Mouse (Mus musculus) kidney, postnatal 10 days (tissue): ENCODE data around the gene Zdhhc16.

Experiments used
- DNase-seq: peaks from one replicate; pipeline ENCODE4 v3.0.0; 2021; ENCODE audit warnings: mixed read lengths

Zdhhc16 gene

DNA sequence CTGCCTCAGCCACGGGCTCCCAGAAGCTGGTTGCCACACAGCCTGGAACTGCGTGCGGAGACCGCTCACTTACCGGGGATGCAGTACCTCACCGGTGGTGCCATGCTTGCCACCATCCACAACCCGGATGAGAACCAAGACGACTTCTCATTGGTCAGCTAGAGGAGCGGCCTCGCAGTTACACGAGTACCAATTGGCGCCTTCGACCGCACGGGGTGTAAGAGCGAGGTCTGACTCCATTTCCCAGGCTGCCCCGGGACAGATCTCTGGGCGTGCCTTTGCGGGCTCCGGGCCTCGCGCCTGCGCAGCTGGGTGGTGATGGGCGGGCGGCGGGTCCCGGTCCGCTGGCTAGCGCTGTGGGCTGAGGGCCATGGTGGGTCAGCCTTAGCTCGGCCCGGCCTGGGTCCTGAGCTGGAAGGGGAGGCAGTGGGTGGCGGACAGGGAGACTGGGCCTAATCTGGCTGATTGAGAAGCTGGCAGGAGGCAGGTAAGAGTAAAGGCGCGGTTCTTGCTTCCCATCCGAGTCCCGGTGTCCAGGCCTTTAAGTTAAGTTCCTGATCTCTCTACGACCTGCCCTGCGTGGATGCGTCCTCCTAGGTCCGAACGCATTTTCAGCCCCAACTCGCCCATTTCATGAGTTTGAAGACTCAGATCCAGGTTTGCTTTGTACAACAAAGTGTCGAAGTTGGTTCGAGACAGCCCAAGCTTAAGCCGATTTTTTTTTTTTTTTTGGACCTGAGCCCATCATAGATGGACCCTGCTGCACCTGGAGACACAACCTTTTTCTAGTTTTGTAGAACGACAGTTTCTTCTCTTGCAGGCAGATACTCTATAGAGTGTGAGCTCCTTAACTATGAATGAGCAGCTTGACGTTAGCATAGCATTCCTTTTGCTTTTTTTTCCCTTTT is at the start of gene Zdhhc16, which contains the start of gene Exosc1:
Gene Zdhhc16 (plus strand): TSS at position 302 of the 908 bp plus-strand sequence.
Gene Exosc1 (minus strand): TSS at position 245 of the 908 bp plus-strand sequence.
- peak; percentile 99 for DNase-seq

DNA sequence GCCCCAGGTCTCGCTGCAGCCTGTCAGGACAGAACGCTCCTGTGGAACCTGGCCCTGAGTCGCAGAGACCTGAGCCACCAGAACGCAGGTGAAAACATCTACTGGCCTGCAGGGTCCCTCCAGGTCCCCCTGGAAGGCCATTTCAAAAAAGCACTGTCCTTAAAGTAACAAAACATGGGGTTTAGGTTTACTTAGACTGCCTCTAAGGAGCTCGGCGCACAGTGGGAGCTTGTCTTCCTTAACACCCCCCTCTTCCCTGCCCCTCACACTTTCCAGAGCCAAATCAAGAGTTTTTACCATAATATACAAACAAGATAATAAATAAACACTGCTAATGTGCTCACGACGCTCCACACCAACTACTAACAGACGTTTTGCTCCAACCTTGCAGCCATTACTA is 49.4 kb upstream of the Zdhhc16 start:
- DNase-seq: no peak

GRCm38 (mm10) chr19:41888191-41888590 is 45.1 kb upstream of the Zdhhc16 start:
- no peak for DNase-seq

GRCm38 (mm10) chr19:41894959-41895358 is 38.3 kb upstream of the Zdhhc16 start:
- DNase-seq: no peak

DNA sequence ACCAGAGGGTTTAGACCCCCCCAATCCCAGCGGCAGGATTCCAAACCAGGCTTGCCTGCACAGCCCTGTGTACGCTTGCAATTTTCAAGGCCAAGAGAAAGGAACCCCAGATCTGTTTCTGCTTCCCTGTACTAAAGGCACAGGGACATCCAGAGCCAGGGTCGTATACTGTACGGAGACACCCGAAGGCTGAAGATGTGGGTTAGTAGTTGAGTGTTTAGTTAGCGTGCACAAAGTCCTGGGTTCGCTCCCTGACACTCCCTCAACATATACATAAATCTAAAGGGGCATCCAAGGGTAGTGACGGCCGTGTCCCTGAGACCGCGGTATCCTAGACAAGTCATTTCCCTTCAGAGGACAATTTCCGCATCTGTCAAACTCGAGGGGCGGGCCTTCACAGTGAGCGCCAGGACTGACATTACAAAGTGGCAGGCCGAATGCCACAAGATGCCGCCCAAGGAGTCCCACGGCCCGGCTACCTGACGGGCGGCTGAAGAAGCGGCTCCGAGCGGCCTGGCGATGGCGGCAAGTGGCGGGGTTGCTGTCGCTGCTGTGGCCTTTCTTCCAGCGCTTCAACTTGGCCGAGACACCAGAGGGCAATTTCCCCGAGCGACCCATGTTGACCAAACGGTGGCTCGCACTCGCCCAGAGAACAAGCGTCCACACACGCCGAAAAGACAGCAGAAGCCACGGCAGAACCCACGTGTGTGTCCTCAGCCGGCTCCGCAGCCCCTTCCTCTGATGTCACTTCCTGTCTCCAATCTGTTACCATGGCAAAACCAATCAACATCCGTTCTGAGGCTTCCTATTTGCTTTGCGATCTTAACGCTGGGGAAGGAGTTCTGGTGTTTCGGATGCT is 37.6 kb upstream of the Zdhhc16 start, which contains the start of gene Rrp12:
Gene Rrp12 (minus strand): TSS at position 714 of the 859 bp plus-strand sequence.
- peak; percentile 85 for DNase-seq

DNA sequence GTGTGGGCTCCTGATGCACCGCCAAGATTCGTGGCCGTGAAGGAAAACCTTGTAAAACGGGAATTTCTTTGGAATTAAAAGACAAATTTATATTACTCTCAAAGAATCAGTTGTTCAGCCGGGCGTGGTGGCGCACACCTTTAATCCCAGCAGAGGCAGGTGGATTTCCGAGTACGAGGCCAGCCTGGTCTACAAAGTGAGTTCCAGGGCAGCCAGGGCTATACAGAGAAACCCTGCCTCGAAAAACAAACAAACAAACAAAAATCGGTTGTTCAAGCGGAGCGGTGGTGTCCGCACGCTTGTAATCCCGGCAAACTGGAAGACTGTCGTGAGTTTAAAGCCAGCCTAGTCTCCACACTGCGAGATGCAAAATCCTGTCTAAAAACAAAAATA is 37.0 kb upstream of the Zdhhc16 start:
- no peak for DNase-seq

GRCm38 (mm10) chr19:41898860-41899259 is 34.4 kb upstream of the Zdhhc16 start:
- DNase-seq: peak; percentile 52

- DNase-seq: no peak
These were observed 32.7 kb upstream of the Zdhhc16 start for GRCm38 (mm10) chr19:41900495-41901090.

- DNase-seq: peak; percentile 36
These were observed 31.6 kb upstream of the Zdhhc16 start for GRCm38 (mm10) chr19:41901696-41902095.

GRCm38 (mm10) chr19:41902848-41903593 is 30.3 kb upstream of the Zdhhc16 start:
- DNase-seq: no peak

- no peak for DNase-seq
These were observed 28.0 kb upstream of the Zdhhc16 start for GRCm38 (mm10) chr19:41905246-41905645.

DNA sequence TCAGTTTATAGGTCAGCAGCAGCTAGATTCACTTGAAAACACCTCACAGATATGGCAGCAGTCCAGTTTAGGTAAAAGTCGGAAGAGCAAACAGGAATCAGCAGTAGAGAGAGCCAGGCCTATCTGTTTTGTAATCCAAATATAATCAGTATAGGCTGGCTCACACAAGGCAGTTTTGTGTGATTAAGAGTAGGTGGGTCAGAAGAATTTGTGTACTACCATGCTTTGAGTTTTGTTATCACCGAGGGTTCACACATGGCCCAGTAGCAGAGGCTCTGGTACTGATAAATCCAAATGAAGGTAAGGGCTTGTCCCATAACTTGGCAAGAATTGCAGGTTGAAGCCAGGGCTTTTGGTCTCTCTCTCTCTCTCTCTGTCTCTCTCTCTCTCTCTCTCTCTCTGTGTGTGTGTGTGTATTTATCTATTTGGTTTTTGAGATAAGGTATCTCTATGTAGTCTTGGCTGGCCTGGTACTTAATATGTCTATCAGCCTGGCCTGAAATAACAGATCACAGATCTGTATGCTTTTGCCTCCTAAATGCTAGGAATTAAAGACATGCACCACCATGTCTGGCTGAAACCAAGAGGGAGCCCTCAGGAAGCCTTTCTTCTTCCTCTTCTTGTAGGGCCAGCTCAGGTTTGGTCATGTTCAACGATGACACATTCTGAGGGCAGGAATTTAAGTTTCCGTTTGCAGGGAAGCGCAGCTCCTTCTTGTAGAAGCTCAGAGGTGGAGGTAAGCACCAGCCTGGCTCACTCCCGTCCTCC is 26.8 kb upstream of the Zdhhc16 start:
- no peak for DNase-seq

- DNase-seq: peak; percentile 21
These were observed 26.1 kb upstream of the Zdhhc16 start for GRCm38 (mm10) chr19:41907079-41907760.

- DNase-seq: peak; percentile 33
These were observed 24.5 kb upstream of the Zdhhc16 start for GRCm38 (mm10) chr19:41908736-41909135.

- no peak for DNase-seq
These were observed 22.9 kb upstream of the Zdhhc16 start for GRCm38 (mm10) chr19:41910396-41910795.

DNA sequence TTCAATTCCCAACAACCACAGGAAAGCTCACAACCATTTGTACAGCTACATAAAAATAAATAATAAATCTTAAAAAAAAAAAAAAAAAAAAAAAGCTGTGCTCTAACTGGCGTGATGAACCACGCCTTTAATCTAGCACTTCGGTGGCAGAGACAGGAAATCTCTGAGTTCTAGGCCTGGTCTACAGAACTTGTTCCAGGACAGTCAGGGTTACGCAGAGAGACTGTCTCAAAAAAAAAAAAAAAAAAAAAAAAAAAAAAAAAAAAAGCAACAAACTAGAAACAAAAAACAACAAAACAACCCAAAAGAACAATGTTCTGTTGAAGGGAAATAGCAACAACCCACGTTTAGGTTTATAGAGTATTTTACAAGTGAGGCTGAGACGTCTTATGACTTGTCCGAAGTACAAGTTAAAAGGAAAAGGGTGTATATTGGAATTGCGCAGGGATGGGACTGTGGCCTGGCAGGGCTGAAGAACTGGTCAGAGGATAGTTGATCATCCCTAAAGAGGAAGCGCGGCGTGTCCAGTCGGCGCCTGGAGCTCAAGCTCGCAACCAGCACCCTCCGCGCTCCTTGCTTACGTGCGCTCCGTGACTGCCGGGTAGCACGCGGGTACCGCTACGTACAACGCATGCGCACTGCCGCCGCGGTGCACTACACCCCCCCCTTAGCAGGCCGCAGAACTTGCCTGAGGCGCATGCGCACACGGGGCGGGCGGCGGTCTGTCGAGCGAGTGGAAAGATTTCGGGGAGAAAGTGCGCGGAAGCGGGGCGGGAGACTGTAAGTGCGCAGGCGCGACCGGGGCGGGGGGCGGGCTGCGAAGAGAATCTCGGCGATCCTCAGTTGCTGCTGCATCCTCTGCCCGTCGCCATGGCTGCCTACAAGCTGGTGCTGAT is 21.9 kb upstream of the Zdhhc16 start, which contains the start of gene Pgam1:
Gene Pgam1 (plus strand): TSS at position 746 of the 896 bp plus-strand sequence.
- DNase-seq: peak; percentile 98

GRCm38 (mm10) chr19:41912121-41913080 is 20.9 kb upstream of the Zdhhc16 start:
- peak; percentile 65 for DNase-seq
